Mouse (Mus musculus): Measurements from ENCODE around the gene Cilp. TPM values are rescaled to one million over a fixed set of nuclear protein-coding genes. Genes with fewer than 3 reads are reported as not detected.
A peak's percentile ranks its signal among the peaks of the same experiment; 100 is the strongest.

Cilp gene
- polyA plus RNA-seq, 1 experiment from 2014 or later, result 0.21 TPM

- Histone ChIP-seq H3K4me3 (ENCODE audit: low read depth, low read length) (peak overlapping the region; percentile 92), H3K27ac (replicated peaks; ENCODE audit: low read depth, low read length) (no peak overlapping the region), H3K4me2 (ENCODE audit: low read depth, low read length) (peak overlapping the region; percentile 32), H3K4me1 (ENCODE audit: control insufficient read depth, insufficient read depth, low read length) (no peaks in the 10 kb centered on the region; the same call in 1 of the 2 replicates), H3K36me3 (replicated peaks; ENCODE audit: control insufficient read depth, insufficient read depth, low read depth, low read length) (no peaks in the 10 kb centered on the region), H3K9ac (replicated peaks; ENCODE audit: low read length) (peak overlapping the region; percentile 70), H3K9me3 (replicated peaks; ENCODE audit: control insufficient read depth, low read length) (no peaks in the 10 kb centered on the region), H3K27me3 (ENCODE audit: control insufficient read depth, insufficient read depth, low read length) (no peaks in the 10 kb centered on the region)
- ATAC-seq (replicated peaks; ENCODE audit: insufficient number of reproducible peaks, low FRiP score, low TSS enrichment, low read depth) (no peak), DNase-seq (ENCODE audit: low spot score) (peak; percentile 25)
- 33% methylated on average over 5 of the region's 5 CpGs for WGBS
Measured at GRCm38 (mm10) chr9:65293119-65293518, 28.1 kb downstream of the Cilp start.

DNA sequence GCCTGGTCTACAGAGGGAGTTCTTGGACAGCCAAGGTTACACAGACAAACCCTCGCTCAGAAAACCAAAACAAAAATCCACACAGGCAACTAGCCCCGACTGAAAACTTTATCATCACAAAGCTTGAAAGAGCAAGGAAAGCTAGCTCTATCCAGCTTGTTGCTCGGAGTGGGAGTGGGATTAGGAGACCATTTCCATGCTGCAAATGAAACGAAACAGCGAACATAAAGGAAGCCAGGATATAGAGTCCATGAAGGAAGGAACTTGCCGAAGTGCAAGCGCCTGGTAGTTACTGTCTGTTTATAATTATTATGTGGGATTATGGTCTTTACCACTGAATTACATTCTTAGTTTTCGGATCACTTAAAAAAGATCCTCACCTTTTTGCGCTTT lies 28.6 kb downstream of the Cilp start:
- Histone ChIP-seq H3K4me3 (ENCODE audit: low read depth, low read length) (peak overlapping the region; percentile 92), H3K4me1 (ENCODE audit: control insufficient read depth, insufficient read depth, low read length) (no peaks in the 10 kb centered on the region; the same call in 1 of the 2 replicates), H3K9me3 (replicated peaks; ENCODE audit: control insufficient read depth, low read length) (no peaks in the 10 kb centered on the region), H3K27me3 (ENCODE audit: control insufficient read depth, insufficient read depth, low read length) (no peaks in the 10 kb centered on the region), H3K36me3 (replicated peaks; ENCODE audit: control insufficient read depth, insufficient read depth, low read depth, low read length) (no peaks in the 10 kb centered on the region), H3K4me2 (ENCODE audit: low read depth, low read length) (peak overlapping the region; percentile 32), H3K9ac (replicated peaks; ENCODE audit: low read length) (peak overlapping the region; percentile 70), H3K27ac (replicated peaks; ENCODE audit: low read depth, low read length) (peak overlapping the region; percentile 66; the same call in 1 of the 2 replicates)
- ATAC-seq (replicated peaks; ENCODE audit: insufficient number of reproducible peaks, low FRiP score, low TSS enrichment, low read depth) (no peak), DNase-seq (ENCODE audit: low spot score) (no peak)
- WGBS, result 1% methylated on average over 9 of the region's 9 CpGs

- Histone ChIP-seq H3K4me1 (ENCODE audit: control insufficient read depth, insufficient read depth, low read length) (no peaks in the 10 kb centered on the region; the same call in 1 of the 2 replicates), H3K27ac (replicated peaks; ENCODE audit: low read depth, low read length) (peak within 1 kb of the TSS; percentile 67; the same call in 1 of the 2 replicates), H3K36me3 (replicated peaks; ENCODE audit: control insufficient read depth, insufficient read depth, low read depth, low read length) (no peaks in the 10 kb centered on the region), H3K4me3 (ENCODE audit: low read depth, low read length) (peak within 1 kb of the TSS; percentile 92), H3K9me3 (replicated peaks; ENCODE audit: control insufficient read depth, low read length) (no peaks in the 10 kb centered on the region), H3K27me3 (ENCODE audit: control insufficient read depth, insufficient read depth, low read length) (no peaks in the 10 kb centered on the region), H3K4me2 (ENCODE audit: low read depth, low read length) (peak within 1 kb of the TSS; percentile 40), H3K9ac (replicated peaks; ENCODE audit: low read length) (peak within 1 kb of the TSS; percentile 88)
- ATAC-seq (replicated peaks; ENCODE audit: insufficient number of reproducible peaks, low FRiP score, low TSS enrichment, low read depth) (peak; percentile 92), DNase-seq (ENCODE audit: low spot score) (peak; percentile 100)
- WGBS, result under 1% methylated on average over 70 of the region's 71 CpGs
Measured at GRCm38 (mm10) chr9:65293973-65294715, 29.2 kb downstream of the Cilp start, which contains the start of gene Clpx. TSS of gene Clpx (plus strand) at chr9:65294260.

DNA sequence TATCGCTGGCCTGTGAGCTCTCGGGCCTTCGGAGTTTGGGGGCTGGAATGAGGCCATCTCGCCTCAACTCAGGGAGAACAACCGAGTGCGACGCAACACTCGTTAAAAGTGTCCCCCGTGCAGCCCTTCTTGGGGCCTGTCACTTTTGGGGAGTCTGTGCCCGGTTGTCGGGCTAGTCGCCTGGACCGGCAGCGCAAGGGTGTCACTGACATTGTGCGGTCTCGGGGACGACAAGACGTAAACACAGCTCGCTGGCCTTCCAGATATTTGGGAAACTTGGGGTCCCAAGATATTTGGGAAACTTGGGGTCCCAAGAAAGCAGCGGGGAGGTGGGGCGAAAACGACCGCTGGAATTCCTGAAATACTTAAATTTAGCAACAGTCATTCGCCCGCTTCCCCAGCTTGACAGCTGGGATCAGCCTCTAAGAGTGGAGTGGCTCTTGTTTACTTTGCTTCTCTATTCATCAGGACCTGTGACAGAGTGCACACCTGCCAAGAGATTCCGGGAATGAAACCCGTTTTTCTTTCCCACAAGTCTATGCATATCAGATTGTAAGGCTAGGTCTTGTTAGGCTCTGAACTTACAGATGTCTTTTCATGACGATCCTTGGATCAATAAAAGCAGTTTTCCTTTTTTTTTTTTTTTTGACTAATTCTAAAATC lies 29.9 kb downstream of the Cilp start:
- Histone ChIP-seq H3K27ac (replicated peaks; ENCODE audit: low read depth, low read length) (0 out of 2 replicates have a peak overlapping the region, but pooled peaks have one; percentile 67), H3K4me3 (ENCODE audit: low read depth, low read length) (peak overlapping the region; percentile 92), H3K9me3 (replicated peaks; ENCODE audit: control insufficient read depth, low read length) (no peaks in the 10 kb centered on the region), H3K4me1 (ENCODE audit: control insufficient read depth, insufficient read depth, low read length) (no peaks in the 10 kb centered on the region; the same call in 1 of the 2 replicates), H3K36me3 (replicated peaks; ENCODE audit: control insufficient read depth, insufficient read depth, low read depth, low read length) (no peaks in the 10 kb centered on the region), H3K4me2 (ENCODE audit: low read depth, low read length) (peak overlapping the region; percentile 40), H3K27me3 (ENCODE audit: control insufficient read depth, insufficient read depth, low read length) (no peaks in the 10 kb centered on the region), H3K9ac (replicated peaks; ENCODE audit: low read length) (peak overlapping the region; percentile 88)
- DNase-seq (ENCODE audit: low spot score), result peak; percentile 25
- 5% methylated on average over 28 of the region's 28 CpGs for WGBS
- no peak for ATAC-seq (replicated peaks; ENCODE audit: insufficient number of reproducible peaks, low FRiP score, low TSS enrichment, low read depth)

DNA sequence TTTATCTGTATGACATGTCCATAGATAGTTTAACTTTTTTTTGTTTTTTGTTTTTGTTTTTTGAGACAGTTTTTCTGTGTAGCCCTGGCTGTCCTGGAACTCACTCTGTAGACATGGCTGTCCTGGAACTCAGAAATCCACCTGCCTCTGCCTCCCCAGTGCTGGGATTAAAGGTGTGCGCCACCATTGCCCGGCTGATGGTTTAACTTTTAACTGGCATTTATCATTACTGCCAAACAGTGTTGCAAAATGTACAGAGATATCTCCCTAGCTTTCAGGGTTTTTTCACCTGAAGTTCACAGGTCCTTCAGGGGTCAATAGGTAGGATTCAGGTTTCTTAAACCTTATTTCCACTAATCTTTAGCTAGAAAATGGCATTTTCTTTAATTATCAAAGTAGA lies 32.1 kb downstream of the Cilp start:
- ATAC-seq (replicated peaks; ENCODE audit: insufficient number of reproducible peaks, low FRiP score, low TSS enrichment, low read depth) (no peak), DNase-seq (ENCODE audit: low spot score) (no peak)
- no peak overlapping the region for H3K4me2 ChIP-seq (ENCODE audit: low read depth, low read length)
- 95% methylated on average over 2 of the region's 2 CpGs for WGBS
- H3K27me3 ChIP-seq (ENCODE audit: control insufficient read depth, insufficient read depth, low read length), result no peaks in the 10 kb centered on the region
- no peak overlapping the region for H3K27ac ChIP-seq (replicated peaks; ENCODE audit: low read depth, low read length)
- H3K4me1 ChIP-seq (ENCODE audit: control insufficient read depth, insufficient read depth, low read length), result no peaks in the 10 kb centered on the region; the same call in 1 of the 2 replicates
- no peak overlapping the region for H3K9ac ChIP-seq (replicated peaks; ENCODE audit: low read length)
- no peaks in the 10 kb centered on the region for H3K9me3 ChIP-seq (replicated peaks; ENCODE audit: control insufficient read depth, low read length)
- H3K4me3 ChIP-seq (ENCODE audit: low read depth, low read length), result no peak overlapping the region
- H3K36me3 ChIP-seq (replicated peaks; ENCODE audit: control insufficient read depth, insufficient read depth, low read depth, low read length), result no peaks in the 10 kb centered on the region; the same call in 1 of the 2 replicates

DNA sequence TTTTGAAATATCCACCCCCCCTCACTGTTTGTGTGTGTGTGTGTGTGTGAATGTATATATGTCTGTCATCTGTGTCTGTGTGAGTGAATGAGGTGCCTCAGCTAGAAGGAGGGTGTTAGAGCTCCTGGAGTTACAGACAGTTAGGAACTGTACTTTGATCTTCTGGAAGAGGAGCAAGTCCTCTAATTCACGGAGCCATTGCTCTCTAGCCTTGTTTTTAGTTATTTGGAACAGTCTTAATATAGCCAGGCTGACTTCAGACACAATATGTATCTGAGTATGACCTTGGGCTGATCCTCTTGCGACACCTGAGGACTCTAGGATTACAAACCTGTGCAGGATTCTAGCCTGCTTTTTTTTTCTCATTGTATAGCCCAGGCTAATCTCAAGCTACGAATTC lies 33.8 kb downstream of the Cilp start:
- no peak overlapping the region for H3K9ac ChIP-seq (replicated peaks; ENCODE audit: low read length)
- no peak overlapping the region for H3K4me2 ChIP-seq (ENCODE audit: low read depth, low read length)
- no peaks in the 10 kb centered on the region for H3K27me3 ChIP-seq (ENCODE audit: control insufficient read depth, insufficient read depth, low read length)
- H3K27ac ChIP-seq (replicated peaks; ENCODE audit: low read depth, low read length), result no peak overlapping the region
- H3K4me1 ChIP-seq (ENCODE audit: control insufficient read depth, insufficient read depth, low read length), result no peaks in the 10 kb centered on the region
- ATAC-seq (replicated peaks; ENCODE audit: insufficient number of reproducible peaks, low FRiP score, low TSS enrichment, low read depth) (no peak), DNase-seq (ENCODE audit: low spot score) (no peak)
- H3K9me3 ChIP-seq (replicated peaks; ENCODE audit: control insufficient read depth, low read length), result no peaks in the 10 kb centered on the region
- H3K36me3 ChIP-seq (replicated peaks; ENCODE audit: control insufficient read depth, insufficient read depth, low read depth, low read length), result no peaks in the 10 kb centered on the region; the same call in 1 of the 2 replicates
- no peak overlapping the region for H3K4me3 ChIP-seq (ENCODE audit: low read depth, low read length)
- WGBS, result 87% methylated on average over 3 of the region's 3 CpGs

- ATAC-seq (replicated peaks; ENCODE audit: insufficient number of reproducible peaks, low FRiP score, low TSS enrichment, low read depth) (no peak), DNase-seq (ENCODE audit: low spot score) (no peak)
- Histone ChIP-seq H3K27me3 (ENCODE audit: control insufficient read depth, insufficient read depth, low read length) (no peaks in the 10 kb centered on the region), H3K36me3 (replicated peaks; ENCODE audit: control insufficient read depth, insufficient read depth, low read depth, low read length) (no peaks in the 10 kb centered on the region; the same call in 1 of the 2 replicates), H3K27ac (replicated peaks; ENCODE audit: low read depth, low read length) (no peak overlapping the region), H3K9ac (replicated peaks; ENCODE audit: low read length) (no peak overlapping the region), H3K4me3 (ENCODE audit: low read depth, low read length) (no peak overlapping the region), H3K4me1 (ENCODE audit: control insufficient read depth, insufficient read depth, low read length) (no peaks in the 10 kb centered on the region), H3K9me3 (replicated peaks; ENCODE audit: control insufficient read depth, low read length) (no peaks in the 10 kb centered on the region), H3K4me2 (ENCODE audit: low read depth, low read length) (no peak overlapping the region)
- WGBS, result 95% methylated on average over 7 of the region's 7 CpGs
Measured at GRCm38 (mm10) chr9:65299650-65300049, 34.7 kb downstream of the Cilp start.
